Mouse (Mus musculus) limb, embryonic 13.5 days (tissue): ENCODE results near the gene Mff. TPM values are rescaled to one million over a fixed set of nuclear protein-coding genes. Genes with fewer than 3 reads are reported as not detected.

Source experiments
- ATAC-seq: fragments of 200-750 bp; cut with Nextera tagmentation; 2 replicates; pipeline ENCODE4 v1.8.0; 2017; ENCODE audit warnings: low read depth, moderate number of reproducible peaks, moderate TSS enrichment; ENCODE audit not compliant: low FRiP score
- H3K27ac ChIP-seq: fragments of 300-500 bp; sonication (generic); 2 replicates; pipeline ENCODE4 v1.5.1; 2015; ENCODE audit warnings: inconsistent platforms, mild to moderate bottlenecking, moderate library complexity
- H3K27me3 ChIP-seq: fragments of 300-500 bp; sonication (generic); 2 replicates; pipeline ENCODE4 v1.6.1; 2015; ENCODE audit warnings: mild to moderate bottlenecking, inconsistent platforms
- H3K36me3 ChIP-seq: fragments of 300-500 bp; sonication (generic); 2 replicates; pipeline ENCODE4 v1.6.1; 2015; ENCODE audit warnings: inconsistent platforms, mild to moderate bottlenecking, moderate library complexity
- H3K4me1 ChIP-seq: fragments of 300-500 bp; sonication (generic); 2 replicates; pipeline ENCODE4 v1.6.1; 2015; ENCODE audit warnings: inconsistent platforms
- H3K4me2 ChIP-seq: fragments of 300-500 bp; sonication (generic); replicated peaks from 2 replicates; pipeline ENCODE4 v1.6.1; 2015; ENCODE audit warnings: inconsistent platforms, mild to moderate bottlenecking, moderate library complexity
- H3K4me3 ChIP-seq: fragments of 300-500 bp; sonication (generic); 2 replicates; pipeline ENCODE4 v1.5.1; 2015; ENCODE audit warnings: moderate library complexity, mild to moderate bottlenecking, inconsistent platforms
- H3K9ac ChIP-seq: fragments of 300-500 bp; sonication (generic); 2 replicates; pipeline ENCODE4 v1.6.1; 2015; ENCODE audit warnings: mild to moderate bottlenecking, inconsistent platforms
- H3K9me3 ChIP-seq: fragments of 300-500 bp; sonication (generic); 2 replicates; pipeline ENCODE4 v1.6.1; 2016; ENCODE audit warnings: inconsistent platforms
- WGBS: fragments of 180-500 bp; shearing (Covaris S2); methylation state at CpG from one replicate; pipeline ENCODE4 v1.1.7; 2015; 5-methylcytosine and 5-hydroxymethylcytosine counted together
- polyA plus RNA-seq: library from polyadenylated mRNA; unstranded; fragments of >200 nt; fragmentation: Nextera tagmentation; extraction: Ambion mirVana; gene quantifications from 2 replicates; pipeline ENCODE4 v1.2.1, GENCODE M21; 2015

The Mff gene
- polyA plus RNA-seq, 1 experiment from 2014 or later, result 220 TPM

- no peak for ATAC-seq
- no peak overlapping the region for H3K9ac ChIP-seq
- no peak overlapping the region for H3K27ac ChIP-seq
- no peak overlapping the region for H3K4me2 ChIP-seq
- no peaks in the 10 kb centered on the region for H3K9me3 ChIP-seq
- peaks cover 45% of the 10 kb centered on the region for H3K36me3 ChIP-seq
- no peaks in the 10 kb centered on the region for H3K4me1 ChIP-seq
- no peaks in the 10 kb centered on the region for H3K27me3 ChIP-seq
- WGBS, result 82% methylated on average over 3 of the region's 3 CpGs
- no peak overlapping the region for H3K4me3 ChIP-seq
Measured at GRCm38 (mm10) chr1:82743962-82744361, 19.3 kb downstream of the Mff start.

- WGBS, result 66% methylated on average over 4 of the region's 4 CpGs
- Histone ChIP-seq H3K4me1 (no peaks in the 10 kb centered on the region), H3K9ac (no peak overlapping the region), H3K27me3 (no peaks in the 10 kb centered on the region), H3K4me3 (no peak overlapping the region), H3K9me3 (no peaks in the 10 kb centered on the region), H3K36me3 (peaks cover 39% of the 10 kb centered on the region), H3K4me2 (no peak overlapping the region), H3K27ac (no peak overlapping the region)
- ATAC-seq, result no peak
Measured at GRCm38 (mm10) chr1:82746408-82746807, 21.7 kb downstream of the Mff start.

GRCm38 (mm10) chr1:82747714-82748452 lies 23.2 kb downstream of the Mff start:
- no peak for ATAC-seq
- WGBS, result 87% methylated on average over 2 of the region's 2 CpGs

GRCm38 (mm10) chr1:82759520-82759919 lies 34.8 kb downstream of the Mff start:
- H3K9me3 ChIP-seq, result no peaks in the 10 kb centered on the region; the same call in 1 of the 2 replicates
- no peak overlapping the region for H3K4me2 ChIP-seq
- H3K4me1 ChIP-seq, result no peaks in the 10 kb centered on the region
- H3K27ac ChIP-seq, result no peak overlapping the region
- peaks cover 42% of the 10 kb centered on the region for H3K36me3 ChIP-seq
- ATAC-seq, result no peak
- no peak overlapping the region for H3K9ac ChIP-seq
- no peaks in the 10 kb centered on the region for H3K27me3 ChIP-seq
- 97% methylated on average over 1 of the region's 1 CpGs for WGBS
- no peak overlapping the region for H3K4me3 ChIP-seq

More at GRCm38 (mm10) chr1:82747714-82748452, 23.2 kb downstream of the Mff start:
- Histone ChIP-seq H3K4me3 (no peak overlapping the region), H3K27ac (no peak overlapping the region), H3K9me3 (no peaks in the 10 kb centered on the region), H3K27me3 (no peaks in the 10 kb centered on the region), H3K4me1 (no peaks in the 10 kb centered on the region), H3K36me3 (peaks cover 35% of the 10 kb centered on the region), H3K4me2 (no peak overlapping the region), H3K9ac (no peak overlapping the region)

- Histone ChIP-seq H3K9me3 (no peaks in the 10 kb centered on the region; the same call in 1 of the 2 replicates), H3K36me3 (peaks cover 24% of the 10 kb centered on the region), H3K9ac (no peak overlapping the region), H3K4me1 (no peaks in the 10 kb centered on the region; the same call in 1 of the 2 replicates), H3K27ac (no peak overlapping the region), H3K27me3 (no peaks in the 10 kb centered on the region), H3K4me3 (no peak overlapping the region), H3K4me2 (no peak overlapping the region)
- no peak for ATAC-seq
- 92% methylated on average over 8 of the region's 8 CpGs for WGBS
Measured at GRCm38 (mm10) chr1:82761454-82762169, 36.9 kb downstream of the Mff start.

- ATAC-seq, result no peak
- Histone ChIP-seq H3K27me3 (no peaks in the 10 kb centered on the region), H3K4me1 (no peaks in the 10 kb centered on the region; the same call in 1 of the 2 replicates), H3K36me3 (peaks cover 20% of the 10 kb centered on the region), H3K4me3 (no peak overlapping the region), H3K4me2 (no peak overlapping the region), H3K27ac (no peak overlapping the region), H3K9ac (no peak overlapping the region), H3K9me3 (no peaks in the 10 kb centered on the region; the same call in 1 of the 2 replicates)
- WGBS, result 81% methylated on average over 1 of the region's 1 CpGs
Measured at GRCm38 (mm10) chr1:82762274-82762673, 37.6 kb downstream of the Mff start.

GRCm38 (mm10) chr1:82766227-82766626 lies 41.5 kb downstream of the Mff start:
- Histone ChIP-seq H3K27ac (no peak overlapping the region), H3K4me1 (no peaks in the 10 kb centered on the region; the same call in 1 of the 2 replicates), H3K27me3 (no peaks in the 10 kb centered on the region), H3K9ac (no peak overlapping the region), H3K4me2 (no peak overlapping the region), H3K4me3 (no peak overlapping the region), H3K36me3 (peaks cover 10% of the 10 kb centered on the region), H3K9me3 (no peaks in the 10 kb centered on the region; the same call in 1 of the 2 replicates)
- no peak for ATAC-seq
- WGBS, result 33% methylated on average over 1 of the region's 1 CpGs

GRCm38 (mm10) chr1:82766641-82767040 lies 42.0 kb downstream of the Mff start:
- Histone ChIP-seq H3K27me3 (no peaks in the 10 kb centered on the region), H3K36me3 (peaks cover 8% of the 10 kb centered on the region), H3K4me2 (no peak overlapping the region), H3K9ac (no peak overlapping the region), H3K9me3 (no peaks in the 10 kb centered on the region; the same call in 1 of the 2 replicates), H3K4me1 (no peaks in the 10 kb centered on the region; the same call in 1 of the 2 replicates), H3K27ac (no peak overlapping the region), H3K4me3 (no peak overlapping the region)
- 42% methylated on average over 4 of the region's 4 CpGs for WGBS
- ATAC-seq, result no peak

GRCm38 (mm10) chr1:82768269-82768668 lies 43.6 kb downstream of the Mff start, which contains the start of gene Tm4sf20:
TSS of gene Tm4sf20 (minus strand) at chr1:82768461.
- H3K9ac ChIP-seq, result no peak within 1 kb of the TSS
- 78% methylated on average over 5 of the region's 5 CpGs for WGBS
- H3K4me1 ChIP-seq, result no peaks in the 10 kb centered on the region; the same call in 1 of the 2 replicates
- no peaks in the 10 kb centered on the region for H3K27me3 ChIP-seq
- H3K4me2 ChIP-seq, result no peak within 1 kb of the TSS
- H3K9me3 ChIP-seq, result no peaks in the 10 kb centered on the region
- H3K27ac ChIP-seq, result no peak within 1 kb of the TSS
- ATAC-seq, result no peak
- no peak within 1 kb of the TSS for H3K4me3 ChIP-seq
- no peaks in the 10 kb centered on the region for H3K36me3 ChIP-seq

GRCm38 (mm10) chr1:82771022-82771586 lies 46.4 kb downstream of the Mff start, which contains the start of gene Gm47791:
TSS of gene Gm47791 (minus strand) at chr1:82771243.
- H3K27ac ChIP-seq, result no peak within 1 kb of the TSS
- H3K9me3 ChIP-seq, result 0 out of 2 replicates have a peak, but pooled peaks cover 4% of the 10 kb centered on the region
- no peak within 1 kb of the TSS for H3K4me2 ChIP-seq
- H3K4me1 ChIP-seq, result no peaks in the 10 kb centered on the region; the same call in 1 of the 2 replicates
- H3K36me3 ChIP-seq, result no peaks in the 10 kb centered on the region
- ATAC-seq, result no peak
- H3K9ac ChIP-seq, result no peak within 1 kb of the TSS
- no peaks in the 10 kb centered on the region for H3K27me3 ChIP-seq
- no peak within 1 kb of the TSS for H3K4me3 ChIP-seq
- 83% methylated on average over 15 of the region's 15 CpGs for WGBS

- H3K4me2 ChIP-seq, result no peak overlapping the region
- ATAC-seq, result no peak
- H3K27ac ChIP-seq, result no peak overlapping the region
Measured at GRCm38 (mm10) chr1:82772428-82772827, 47.7 kb downstream of the Mff start.

GRCm38 (mm10) chr1:82773208-82773607 lies 48.5 kb downstream of the Mff start:
- Histone ChIP-seq H3K27ac (no peak overlapping the region), H3K4me1 (no peaks in the 10 kb centered on the region), H3K27me3 (no peaks in the 10 kb centered on the region), H3K4me3 (no peak overlapping the region), H3K9ac (no peak overlapping the region), H3K9me3 (0 out of 2 replicates have a peak, but pooled peaks cover 4% of the 10 kb centered on the region), H3K4me2 (no peak overlapping the region), H3K36me3 (no peaks in the 10 kb centered on the region)
- WGBS, result 72% methylated on average over 5 of the region's 5 CpGs
- ATAC-seq, result no peak

More at GRCm38 (mm10) chr1:82772428-82772827, 47.7 kb downstream of the Mff start:
- Histone ChIP-seq H3K9me3 (0 out of 2 replicates have a peak, but pooled peaks cover 4% of the 10 kb centered on the region), H3K9ac (no peak overlapping the region), H3K36me3 (no peaks in the 10 kb centered on the region), H3K27me3 (no peaks in the 10 kb centered on the region), H3K4me1 (no peaks in the 10 kb centered on the region), H3K4me3 (no peak overlapping the region)
- WGBS, result 89% methylated on average over 4 of the region's 4 CpGs
